Comparison of ENCODE assay signal across 13 mouse cellular contexts in the genomic region with DNA sequence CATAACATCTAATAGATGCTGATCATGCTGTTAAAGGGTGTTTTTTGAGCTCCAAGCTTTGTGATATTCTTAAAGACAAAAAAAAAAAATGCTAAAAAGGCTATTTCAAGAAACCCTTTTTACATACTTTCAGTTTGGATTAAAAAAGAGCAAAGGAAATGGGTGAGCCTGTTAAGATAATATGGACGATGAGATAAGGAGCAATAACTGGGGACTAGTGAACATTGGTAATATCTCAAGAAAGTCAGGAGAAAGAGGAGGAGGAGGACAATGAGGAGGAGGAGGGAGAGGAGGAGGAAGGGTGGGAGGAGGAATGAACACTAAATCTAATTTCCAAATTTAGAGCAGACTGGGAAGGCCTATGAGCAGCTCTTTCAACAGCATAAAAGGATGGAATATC.
"Had no signal": no experiment of that assay in that cellular context is flagged by ENCODE, and none has a peak within 500 bp of the region (broad histone marks: within the 10 kb centered on the region; RNA-seq: fewer than 3 reads in every experiment).

No protein-coding gene starts in this region.

- H3K9me3 ChIP-seq: midbrain, embryonic 13.5 days; midbrain, embryonic 15.5 days; neural tube, embryonic 12.5 days; stomach, embryonic 15.5 days had no signal

- H3K27ac ChIP-seq: midbrain, embryonic 13.5 days; midbrain, embryonic 15.5 days; neural tube, embryonic 12.5 days; stomach, embryonic 15.5 days; stomach, postnatal 0 days had no signal

- H3K4me1 ChIP-seq: stomach, embryonic 15.5 days had no signal

- H3K27me3 ChIP-seq: midbrain, embryonic 13.5 days; midbrain, embryonic 15.5 days; neural tube, embryonic 12.5 days; stomach, embryonic 15.5 days had no signal

- H3K9ac ChIP-seq: lung, embryonic 14.5 days; midbrain, embryonic 13.5 days; midbrain, embryonic 15.5 days; neural tube, embryonic 12.5 days; stomach, embryonic 15.5 days had no signal

- H3K4me2 ChIP-seq: lung, embryonic 14.5 days; midbrain, embryonic 11.5 days; midbrain, embryonic 13.5 days; midbrain, embryonic 15.5 days; neural tube, embryonic 12.5 days; stomach, embryonic 15.5 days had no signal

- DNase-seq: lung, adult 18-20 months; lung, embryonic 14.5 days; lung, postnatal 10 days; lung, postnatal 4 days; right cerebral cortex, postnatal 14 days; thymus, postnatal 14 days; thymus, postnatal 36 days had no signal

- H3K36me3 ChIP-seq: midbrain, embryonic 13.5 days; midbrain, embryonic 15.5 days; neural tube, embryonic 12.5 days; stomach, embryonic 15.5 days had no signal

- H3K4me3 ChIP-seq: midbrain, embryonic 13.5 days; midbrain, embryonic 15.5 days; neural tube, embryonic 12.5 days; stomach, embryonic 15.5 days had no signal

- ATAC-seq: midbrain, embryonic 13.5 days; midbrain, embryonic 15.5 days had no signal
